Mouse (Mus musculus) forebrain, embryonic 11.5 days (tissue): Measurements from ENCODE around the gene Acy3. TPM values are rescaled to one million over a fixed set of nuclear protein-coding genes. Genes with fewer than 3 reads are reported as not detected.

Source experiments
- ATAC-seq: fragments of 200-750 bp; cut with Nextera tagmentation; replicated peaks from 2 replicates; pipeline ENCODE4 v1.8.0; 2017; ENCODE audit warnings: moderate TSS enrichment; ENCODE audit not compliant: low FRiP score
- DNase-seq: peaks from one replicate; pipeline ENCODE4 v3.0.0-alpha.2; 2017; ENCODE audit warnings: low spot score
- H3K27ac ChIP-seq: fragments of 300-500 bp; sonication (generic); 2 replicates; pipeline ENCODE4 v1.5.1; 2014; ENCODE audit warnings: low read depth, low read length
- H3K27me3 ChIP-seq: fragments of 300-500 bp; sonication (generic); 2 replicates; pipeline ENCODE4 v1.6.1; 2014; ENCODE audit warnings: mild to moderate bottlenecking, low read length, mixed read lengths; ENCODE audit not compliant: control insufficient read depth, insufficient read depth
- H3K36me3 ChIP-seq: fragments of 300-500 bp; sonication (generic); 2 replicates; pipeline ENCODE4 v1.6.1; 2014; ENCODE audit warnings: mild to moderate bottlenecking, low read length, moderate library complexity, mixed read lengths; ENCODE audit not compliant: control insufficient read depth, insufficient read depth
- H3K4me1 ChIP-seq: fragments of 300-500 bp; sonication (generic); replicated peaks from 2 replicates; pipeline ENCODE4 v1.6.1; 2014; ENCODE audit warnings: low read length, mixed read lengths; ENCODE audit not compliant: control insufficient read depth, insufficient read depth
- H3K4me2 ChIP-seq: fragments of 300-500 bp; sonication (generic); 2 replicates; pipeline ENCODE4 v1.6.1; 2014; ENCODE audit warnings: low read depth, mild to moderate bottlenecking, low read length, moderate library complexity, mixed read lengths; ENCODE audit not compliant: severe bottlenecking
- H3K4me3 ChIP-seq: fragments of 300-500 bp; sonication (generic); 2 replicates; pipeline ENCODE4 v1.5.1; 2014; ENCODE audit warnings: low read depth, low read length
- H3K9ac ChIP-seq: fragments of 300-500 bp; sonication (generic); 2 replicates; pipeline ENCODE4 v1.6.1; 2014; ENCODE audit warnings: low read length
- H3K9me3 ChIP-seq: fragments of 300-500 bp; sonication (generic); 2 replicates; pipeline ENCODE4 v1.6.1; 2016; ENCODE audit warnings: low read length, mixed read lengths; ENCODE audit not compliant: control insufficient read depth
- WGBS: fragments of 180-500 bp; shearing (Covaris S2); extraction: QIAGEN DNeasy Blood & Tissue Kit; methylation state at CpG from one replicate; pipeline ENCODE4 v1.1.7; 2014; 5-methylcytosine and 5-hydroxymethylcytosine counted together
- polyA plus RNA-seq: library from polyadenylated mRNA; unstranded; fragments of >200 nt; fragmentation: Nextera tagmentation; extraction: Ambion mirVana; gene quantifications from 2 replicates; pipeline ENCODE4 v1.2.1, GENCODE M21; 2014

The Acy3 gene
- polyA plus RNA-seq, 1 experiment from 2014 or later, result 1.7 TPM

DNA sequence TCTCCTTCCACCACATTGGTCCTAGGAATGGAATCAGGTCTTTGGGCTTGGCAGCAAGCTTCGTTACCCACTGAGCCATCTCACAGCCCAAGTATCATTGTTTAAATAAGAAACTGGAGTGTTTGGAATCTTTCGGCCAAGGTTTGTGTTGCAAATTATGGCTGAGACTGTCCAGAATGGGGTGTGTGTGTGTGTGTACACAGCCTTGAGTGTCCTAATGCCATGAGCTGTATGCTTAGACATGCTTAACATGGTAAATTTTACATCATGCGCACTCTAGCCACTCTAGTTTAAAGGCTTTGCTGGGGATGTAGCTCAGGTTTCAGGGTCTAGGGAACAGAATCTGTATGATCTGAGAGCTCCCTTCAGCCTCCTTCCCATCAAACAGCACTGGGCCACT lies 9.1 kb downstream of the Acy3 start:
- Histone ChIP-seq H3K4me3 (no peak overlapping the region), H3K27me3 (no peaks in the 10 kb centered on the region), H3K27ac (no peak overlapping the region), H3K36me3 (no peaks in the 10 kb centered on the region), H3K4me1 (peaks cover 2% of the 10 kb centered on the region; the same call in 1 of the 2 replicates), H3K4me2 (no peak overlapping the region), H3K9ac (no peak overlapping the region), H3K9me3 (no peaks in the 10 kb centered on the region)
- WGBS, result 90% methylated on average over 3 of the region's 3 CpGs
- ATAC-seq (no peak), DNase-seq (no peak)

GRCm38 (mm10) chr19:3996106-3996505 lies 9.7 kb downstream of the Acy3 start:
- H3K27me3 ChIP-seq, result no peaks in the 10 kb centered on the region
- no peak overlapping the region for H3K27ac ChIP-seq
- 77% methylated on average over 7 of the region's 7 CpGs for WGBS
- ATAC-seq, result no peak
- H3K36me3 ChIP-seq, result no peaks in the 10 kb centered on the region
- H3K9me3 ChIP-seq, result no peaks in the 10 kb centered on the region
- no peak overlapping the region for H3K4me3 ChIP-seq
- no peak overlapping the region for H3K9ac ChIP-seq
- no peak for DNase-seq
- H3K4me2 ChIP-seq, result no peak overlapping the region
- peaks cover 2% of the 10 kb centered on the region; the same call in 1 of the 2 replicates for H3K4me1 ChIP-seq

DNA sequence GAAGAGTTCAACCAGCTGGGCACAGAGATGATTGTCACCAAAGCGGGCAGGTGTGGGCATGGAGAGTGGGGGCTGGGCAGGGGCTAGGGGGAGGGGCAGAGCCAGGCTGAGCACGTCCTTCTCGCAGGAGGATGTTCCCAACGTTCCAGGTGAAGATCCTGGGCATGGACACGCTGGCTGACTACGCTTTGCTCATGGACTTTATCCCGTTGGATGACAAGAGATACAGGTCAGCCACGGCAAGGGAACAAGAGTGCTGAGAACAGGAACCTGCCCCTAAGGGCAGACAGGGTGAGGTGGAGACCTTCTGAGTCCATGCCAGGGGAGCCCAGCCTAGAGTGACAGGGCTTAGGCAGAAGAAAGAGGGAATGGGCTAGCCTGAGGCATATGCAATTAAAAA lies 10.4 kb downstream of the Acy3 start:
- no peaks in the 10 kb centered on the region for H3K36me3 ChIP-seq
- no peak overlapping the region for H3K9ac ChIP-seq
- WGBS, result 87% methylated on average over 8 of the region's 8 CpGs
- no peak overlapping the region for H3K4me2 ChIP-seq
- no peaks in the 10 kb centered on the region for H3K9me3 ChIP-seq
- H3K27ac ChIP-seq, result no peak overlapping the region
- H3K4me1 ChIP-seq, result peaks cover 2% of the 10 kb centered on the region; the same call in 1 of the 2 replicates
- DNase-seq, result no peak
- H3K4me3 ChIP-seq, result no peak overlapping the region
- no peak for ATAC-seq
- no peaks in the 10 kb centered on the region for H3K27me3 ChIP-seq

GRCm38 (mm10) chr19:3997231-3997630 lies 10.9 kb downstream of the Acy3 start:
- DNase-seq (no peak), ATAC-seq (no peak)
- Histone ChIP-seq H3K4me3 (no peak overlapping the region), H3K9ac (no peak overlapping the region), H3K4me2 (no peak overlapping the region), H3K36me3 (no peaks in the 10 kb centered on the region), H3K9me3 (no peaks in the 10 kb centered on the region), H3K27me3 (no peaks in the 10 kb centered on the region), H3K4me1 (peaks cover 2% of the 10 kb centered on the region; the same call in 1 of the 2 replicates), H3K27ac (no peak overlapping the region)
- 67% methylated on average over 8 of the region's 8 CpGs for WGBS

DNA sequence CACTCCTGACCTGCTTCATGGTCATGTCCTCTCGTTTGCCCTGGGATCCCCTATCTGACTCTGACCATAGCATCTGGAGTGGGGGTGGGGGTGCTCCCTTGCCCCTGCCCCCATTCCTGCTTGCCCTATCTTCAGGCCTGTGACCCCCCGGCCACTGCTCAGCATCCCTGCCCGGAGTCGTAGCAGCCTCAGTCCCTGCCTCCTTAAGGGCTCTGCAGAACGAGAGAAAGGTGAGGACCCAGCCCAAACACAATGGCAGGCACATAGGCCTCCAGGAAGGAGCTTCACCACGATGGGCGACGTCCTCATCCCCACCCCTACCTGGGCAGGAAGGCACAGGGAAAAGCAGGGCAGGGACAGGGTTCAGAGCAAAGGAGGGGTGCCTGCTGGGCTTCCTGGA lies 12.0 kb downstream of the Acy3 start:
- H3K4me2 ChIP-seq, result no peak overlapping the region
- DNase-seq, result no peak
- no peaks in the 10 kb centered on the region for H3K9me3 ChIP-seq
- no peaks in the 10 kb centered on the region for H3K36me3 ChIP-seq
- H3K9ac ChIP-seq, result no peak overlapping the region
- no peak overlapping the region for H3K4me3 ChIP-seq
- peaks cover 2% of the 10 kb centered on the region; the same call in 1 of the 2 replicates for H3K4me1 ChIP-seq
- ATAC-seq, result no peak
- no peaks in the 10 kb centered on the region for H3K27me3 ChIP-seq
- WGBS, result 71% methylated on average over 8 of the region's 8 CpGs
- H3K27ac ChIP-seq, result no peak overlapping the region

DNA sequence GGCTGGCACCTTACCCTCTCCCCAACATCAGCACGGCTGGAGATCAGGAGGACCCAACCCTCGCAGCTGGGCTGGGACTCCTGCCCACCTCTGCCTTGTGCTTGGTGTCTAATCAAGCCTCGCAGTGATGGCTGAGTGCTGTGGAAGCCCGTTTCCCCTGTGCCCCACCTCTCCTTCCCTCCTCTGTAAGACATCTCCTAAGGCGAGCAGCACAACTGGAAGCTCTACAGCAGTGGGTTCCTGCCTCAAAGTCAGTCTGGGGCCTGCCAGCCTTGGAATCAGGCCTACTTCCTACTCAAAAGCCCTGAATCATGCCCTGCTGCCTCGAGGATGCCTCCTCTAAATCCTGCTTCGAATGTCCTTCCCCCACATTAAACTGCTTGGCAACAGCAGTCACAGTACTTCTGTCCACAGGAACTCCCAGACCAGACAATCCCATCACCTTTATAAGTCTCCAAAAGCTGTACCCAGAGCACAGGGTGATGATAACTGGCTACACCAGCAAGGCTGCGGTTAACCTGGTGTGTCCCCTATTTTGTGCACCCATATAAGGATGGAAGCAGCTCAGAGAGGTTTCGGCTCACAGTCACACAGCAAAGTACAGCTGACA lies 12.9 kb downstream of the Acy3 start:
- DNase-seq (no peak), ATAC-seq (no peak)
- Histone ChIP-seq H3K9me3 (no peaks in the 10 kb centered on the region), H3K27ac (no peak overlapping the region), H3K27me3 (no peaks in the 10 kb centered on the region), H3K4me2 (peak overlapping the region; percentile 90; the same call in 1 of the 2 replicates), H3K4me1 (peaks cover 2% of the 10 kb centered on the region; the same call in 1 of the 2 replicates), H3K36me3 (no peaks in the 10 kb centered on the region), H3K4me3 (no peak overlapping the region), H3K9ac (peak overlapping the region; percentile 47)
- 89% methylated on average over 9 of the region's 9 CpGs for WGBS

- Histone ChIP-seq H3K9ac (peak within 1 kb of the TSS; percentile 89), H3K4me3 (peak within 1 kb of the TSS; percentile 73), H3K4me2 (peak within 1 kb of the TSS; percentile 90), H3K9me3 (no peaks in the 10 kb centered on the region), H3K27me3 (no peaks in the 10 kb centered on the region), H3K4me1 (peaks cover 2% of the 10 kb centered on the region; the same call in 1 of the 2 replicates), H3K27ac (peak within 1 kb of the TSS; percentile 96), H3K36me3 (no peaks in the 10 kb centered on the region)
- ATAC-seq (peak; percentile 91), DNase-seq (peak; percentile 97)
- under 1% methylated on average over 64 of the region's 64 CpGs for WGBS
Observed at GRCm38 (mm10) chr19:4000119-4000900, 13.9 kb downstream of the Acy3 start, which contains the start of the genes Nudt8 and Gm49405. Nudt8 (plus strand) TSS chr19:4000580. Gm49405 (plus strand) TSS chr19:4000626.

- peak; percentile 23; the same call in 1 of the 2 replicates for ATAC-seq
- H3K4me1 ChIP-seq, result peaks cover 2% of the 10 kb centered on the region; the same call in 1 of the 2 replicates
- H3K36me3 ChIP-seq, result no peaks in the 10 kb centered on the region
- H3K4me2 ChIP-seq, result peak overlapping the region; percentile 90
- no peaks in the 10 kb centered on the region for H3K27me3 ChIP-seq
- whole genome bisulfite sequencing, result 17% methylated on average over 17 of the region's 17 CpGs
- H3K9me3 ChIP-seq, result no peaks in the 10 kb centered on the region
- H3K9ac ChIP-seq, result peak overlapping the region; percentile 89
- H3K4me3 ChIP-seq, result peak overlapping the region; percentile 73
- DNase-seq, result no peak
- H3K27ac ChIP-seq, result peak overlapping the region; percentile 96
Observed at GRCm38 (mm10) chr19:4000949-4001525, 14.7 kb downstream of the Acy3 start.
